Mouse (Mus musculus): Measurements from ENCODE around the gene Ddx49. TPM values are rescaled to one million over a fixed set of nuclear protein-coding genes. Genes with fewer than 3 reads are reported as not detected.

Gene Ddx49
- polyA plus RNA-seq, 1 experiment from 2014 or later = 47.4 TPM

Other genes with a start within 250 kb of the Ddx49 start
- gene Tm6sf2, start 229.6 kb downstream of the Ddx49 start, polyA plus RNA-seq (2014; fragmentation: Nextera tagmentation; extraction: Ambion mirVana) = 0.47 and 1.1 TPM in 2 replicates
- 0.34 and 0.53 TPM in 2 replicates for gene Hapln4, start 219.0 kb downstream of the Ddx49 start, polyA plus RNA-seq (2014; fragmentation: Nextera tagmentation; extraction: Ambion mirVana)
- 1.1 and 1.2 TPM in 2 replicates for gene Ncan, start 181.6 kb downstream of the Ddx49 start, polyA plus RNA-seq (2014; fragmentation: Nextera tagmentation; extraction: Ambion mirVana)
- 18.7 and 20.4 TPM in 2 replicates for gene Nr2c2ap, start 171.2 kb downstream of the Ddx49 start, polyA plus RNA-seq (2014; fragmentation: Nextera tagmentation; extraction: Ambion mirVana)
- gene Rfxank, start 163.3 kb downstream of the Ddx49 start, polyA plus RNA-seq (2014; fragmentation: Nextera tagmentation; extraction: Ambion mirVana) = 13.0 and 17.1 TPM in 2 replicates
- 45.1 and 54.0 TPM in 2 replicates for gene Borcs8, start 163.0 kb downstream of the Ddx49 start, polyA plus RNA-seq (2014; fragmentation: Nextera tagmentation; extraction: Ambion mirVana)
- 4.9 and 5.1 TPM in 2 replicates for gene Mef2b, start 162.8 kb downstream of the Ddx49 start, polyA plus RNA-seq (2014; fragmentation: Nextera tagmentation; extraction: Ambion mirVana)
- gene Tmem161a, start 130.1 kb downstream of the Ddx49 start, polyA plus RNA-seq (2014; fragmentation: Nextera tagmentation; extraction: Ambion mirVana) = 46.4 and 55.2 TPM in 2 replicates
- 4.0 and 5.4 TPM in 2 replicates for gene Slc25a42, start 90.2 kb downstream of the Ddx49 start, polyA plus RNA-seq (2014; fragmentation: Nextera tagmentation; extraction: Ambion mirVana)
- 27.1 and 32.7 TPM in 2 replicates for gene Sugp2, start 68.3 kb downstream of the Ddx49 start, polyA plus RNA-seq (2014; fragmentation: Nextera tagmentation; extraction: Ambion mirVana)
- gene Armc6, start 68.0 kb downstream of the Ddx49 start, polyA plus RNA-seq (2014; fragmentation: Nextera tagmentation; extraction: Ambion mirVana) = 28.8 and 33.4 TPM in 2 replicates
- gene Homer3, start 19.7 kb downstream of the Ddx49 start, polyA plus RNA-seq (2014; fragmentation: Nextera tagmentation; extraction: Ambion mirVana) = 26.8 and 37.3 TPM in 2 replicates
- gene Cope, start within 50 bp of the Ddx49 start, polyA plus RNA-seq (2014; fragmentation: Nextera tagmentation; extraction: Ambion mirVana) = 314 and 345 TPM in 2 replicates
- 10.0 and 10.7 TPM in 2 replicates for gene Cers1, start 13.3 kb upstream of the Ddx49 start, polyA plus RNA-seq (2014; fragmentation: Nextera tagmentation; extraction: Ambion mirVana)
- gene Gdf1, start 27.3 kb upstream of the Ddx49 start, polyA plus RNA-seq (2014; fragmentation: Nextera tagmentation; extraction: Ambion mirVana) = 1.7 TPM in 1 of 2 replicates, not detected in the other
- gene Upf1, start 50.8 kb upstream of the Ddx49 start, polyA plus RNA-seq (2014; fragmentation: Nextera tagmentation; extraction: Ambion mirVana) = 18.9 and 19.1 TPM in 2 replicates
- gene Comp, start 71.1 kb upstream of the Ddx49 start, polyA plus RNA-seq (2014; fragmentation: Nextera tagmentation; extraction: Ambion mirVana) = 9.5 and 9.9 TPM in 2 replicates
- gene Crtc1, start 137.1 kb upstream of the Ddx49 start, polyA plus RNA-seq (2014; fragmentation: Nextera tagmentation; extraction: Ambion mirVana) = 19.3 and 22.1 TPM in 2 replicates
- 18.7 and 21.5 TPM in 2 replicates for gene Klhl26, start 174.5 kb upstream of the Ddx49 start, polyA plus RNA-seq (2014; fragmentation: Nextera tagmentation; extraction: Ambion mirVana)
- 10.2 and 14.5 TPM in 2 replicates for gene Tmem59l, start 184.9 kb upstream of the Ddx49 start, polyA plus RNA-seq (2014; fragmentation: Nextera tagmentation; extraction: Ambion mirVana)
- 67.3 and 68.1 TPM in 2 replicates for gene Crlf1, start 190.7 kb upstream of the Ddx49 start, polyA plus RNA-seq (2014; fragmentation: Nextera tagmentation; extraction: Ambion mirVana)
- gene Rex1bd, start 204.3 kb upstream of the Ddx49 start, polyA plus RNA-seq (2014; fragmentation: Nextera tagmentation; extraction: Ambion mirVana) = 144 and 148 TPM in 2 replicates
- 991 and 1,091 TPM in 2 replicates for gene Uba52, start 208.3 kb upstream of the Ddx49 start, polyA plus RNA-seq (2014; fragmentation: Nextera tagmentation; extraction: Ambion mirVana)
- gene Fkbp8, start 225.2 kb upstream of the Ddx49 start, polyA plus RNA-seq (2014; fragmentation: Nextera tagmentation; extraction: Ambion mirVana) = 202 and 234 TPM in 2 replicates
- gene Kxd1, start 225.5 kb upstream of the Ddx49 start, polyA plus RNA-seq (2014; fragmentation: Nextera tagmentation; extraction: Ambion mirVana) = 51.0 and 59.8 TPM in 2 replicates
- gene Ell, start 237.0 kb upstream of the Ddx49 start, polyA plus RNA-seq (2014; fragmentation: Nextera tagmentation; extraction: Ambion mirVana) = 17.3 and 21.7 TPM in 2 replicates

Measured in embryonic facial prominence, embryonic 14.5 days (tissue).